Mouse (Mus musculus) spleen, postnatal 14 days (tissue): ENCODE data around the gene Htr2b.

Experiments used
- DNase-seq, 2 experiments: peaks; one replicate each; pipeline ENCODE4 v3.0.0; 2021 to 2022; ENCODE audit warnings: low spot score in 2 of 2

Htr2b gene

GRCm38 (mm10) chr1:86094413-86094812 is 17.4 kb downstream of the Htr2b start:
- no peak for DNase-seq

DNA sequence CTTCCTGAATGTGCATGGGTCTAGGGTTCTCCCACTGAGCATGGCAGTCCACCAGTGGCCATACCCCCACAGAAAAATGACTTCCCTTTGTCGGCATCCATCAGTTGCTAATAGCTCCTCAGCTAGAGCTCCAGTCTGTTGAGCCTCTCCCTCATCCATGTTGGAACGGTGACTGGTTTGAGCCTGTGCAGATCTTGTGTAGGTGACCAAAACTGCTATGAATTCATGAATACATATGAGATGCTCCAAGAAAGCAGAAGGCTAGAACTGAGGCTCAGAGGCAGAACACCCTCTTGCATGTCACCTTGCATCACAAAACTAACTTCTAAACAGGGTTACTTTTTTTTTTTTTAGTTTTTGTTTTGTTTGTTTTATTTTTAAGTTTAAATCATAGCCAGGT is 35.2 kb downstream of the Htr2b start:
- no peak for DNase-seq

DNA sequence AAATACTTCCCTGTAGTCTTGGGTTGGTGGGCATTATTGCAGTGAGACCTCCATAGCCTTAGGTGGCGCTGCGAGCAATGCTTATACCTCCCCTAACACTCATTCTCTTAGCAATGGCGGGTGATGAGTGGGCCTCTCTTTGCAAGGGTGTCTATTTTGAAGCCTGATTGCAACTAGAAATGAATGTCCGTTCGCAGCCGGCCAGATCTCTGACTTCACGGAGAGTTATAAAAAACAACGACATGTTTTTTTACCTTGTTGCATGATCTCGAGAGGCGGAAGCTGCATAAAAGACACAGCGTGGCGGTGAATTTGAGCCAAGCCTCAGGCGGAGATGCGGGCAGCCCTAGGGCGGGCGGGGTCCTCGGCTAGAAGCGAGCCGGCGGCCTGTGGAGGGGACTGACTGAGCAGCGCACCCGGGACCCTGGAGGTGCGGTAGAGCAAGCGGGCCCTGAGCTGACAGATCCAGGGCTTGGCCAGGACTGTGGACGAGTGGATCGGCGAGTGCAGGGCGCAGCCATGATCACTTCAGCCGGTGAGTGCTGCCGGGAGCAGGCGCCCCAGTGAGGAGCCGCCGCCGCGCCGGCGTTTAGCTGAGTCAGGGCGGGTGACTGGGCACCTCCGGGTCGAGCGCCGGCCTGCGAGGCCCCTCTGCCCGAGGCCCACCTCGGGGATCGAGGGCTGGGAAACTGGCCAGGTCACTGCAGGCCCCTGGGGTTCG is 47.3 kb downstream of the Htr2b start, which contains the start of gene Psmd1:
TSS of gene Psmd1 (plus strand) at position 117 of the 721 bp plus-strand sequence.
- DNase-seq, result peak; percentile 83 to 90

- DNase-seq, result no peak
These were observed 49.2 kb downstream of the Htr2b start for GRCm38 (mm10) chr1:86062523-86062922.

DNA sequence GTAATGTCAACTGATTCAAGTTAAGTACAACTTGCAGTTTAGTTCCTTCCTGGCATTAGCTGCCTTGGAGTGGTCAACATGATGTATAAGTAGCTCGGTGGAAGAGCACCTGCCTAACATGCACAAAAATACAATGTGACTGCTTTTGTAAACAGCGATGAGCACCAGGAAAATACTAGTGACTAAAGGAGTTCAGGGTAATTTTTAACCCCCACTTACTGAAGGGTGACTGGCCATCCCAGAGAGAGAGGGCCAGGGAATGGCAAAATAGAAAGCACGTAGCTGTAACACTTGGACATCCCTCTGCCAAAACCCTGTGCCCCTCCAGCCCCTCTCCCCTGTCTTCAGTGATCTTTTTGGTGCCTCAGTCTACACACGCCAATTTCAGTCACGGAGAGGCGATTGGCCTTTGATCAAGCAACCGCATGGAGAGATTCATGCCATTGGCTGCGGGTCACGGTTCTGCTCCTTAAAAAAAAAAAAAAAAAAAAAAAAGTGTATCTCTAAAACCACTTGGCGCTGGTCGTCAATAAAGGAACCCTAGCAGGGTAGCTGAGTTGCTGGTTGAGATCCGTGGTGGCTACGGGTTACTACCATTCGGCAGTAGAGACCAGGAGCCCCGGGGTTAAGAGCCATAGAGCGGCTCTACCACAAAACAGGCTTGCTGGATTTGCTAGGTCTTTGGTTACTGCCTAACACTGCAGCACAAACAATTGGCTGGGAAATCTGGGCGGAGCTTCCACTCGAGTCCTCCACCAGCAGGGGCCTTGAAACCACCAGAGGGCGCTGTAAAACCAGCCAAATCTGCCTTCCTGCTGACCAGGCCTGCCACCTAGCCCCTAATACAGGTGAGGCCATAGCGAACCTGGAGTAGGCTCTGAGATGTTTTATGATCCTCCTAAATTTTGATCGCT is 52.7 kb downstream of the Htr2b start:
- DNase-seq, result peak; percentile 75 to 87

DNA sequence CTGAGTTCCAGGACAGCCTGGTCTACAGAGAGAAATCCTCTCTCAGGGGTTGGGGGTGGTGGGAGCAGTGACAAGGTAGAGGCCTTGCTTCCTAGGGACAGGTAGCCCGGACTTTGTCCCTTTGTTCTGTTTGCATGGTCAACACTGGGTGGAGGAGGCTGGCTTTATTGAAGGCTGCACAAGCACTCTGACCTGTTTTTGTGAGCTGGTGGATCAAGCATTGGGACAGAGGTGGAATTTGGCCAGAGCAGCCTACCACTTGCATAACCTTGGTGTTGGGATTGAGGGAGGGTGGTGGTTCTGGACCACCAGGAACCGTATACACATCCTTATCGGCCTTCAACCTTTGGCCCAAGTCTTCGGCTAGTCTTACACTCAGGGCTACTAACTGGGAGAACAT is 55.5 kb downstream of the Htr2b start:
- no peak for DNase-seq

DNA sequence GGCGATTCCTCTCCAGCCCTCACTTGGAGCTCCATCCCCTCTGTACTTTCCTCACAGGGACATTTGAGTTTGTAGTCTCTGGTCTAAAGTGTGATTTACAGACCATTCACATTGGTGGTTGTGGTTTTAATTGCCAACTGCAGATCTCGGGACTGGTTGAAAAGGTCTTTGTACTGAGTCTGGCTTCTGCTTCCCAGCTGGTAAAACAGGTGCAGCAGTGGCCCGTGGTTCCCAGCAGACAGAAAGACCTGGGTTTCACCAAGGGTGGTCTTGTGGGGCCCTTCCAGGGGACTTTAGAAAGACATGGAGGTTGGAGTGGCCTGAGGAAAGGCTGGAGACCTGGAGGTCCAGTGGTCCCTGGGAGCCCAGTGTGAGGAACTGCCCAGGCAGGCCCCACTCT is 56.8 kb downstream of the Htr2b start:
- no peak for DNase-seq

GRCm38 (mm10) chr1:86053198-86053921 is 58.4 kb downstream of the Htr2b start:
- DNase-seq, result no peak
